16 mouse cellular contexts compared by ENCODE assay signal in the genomic region with DNA sequence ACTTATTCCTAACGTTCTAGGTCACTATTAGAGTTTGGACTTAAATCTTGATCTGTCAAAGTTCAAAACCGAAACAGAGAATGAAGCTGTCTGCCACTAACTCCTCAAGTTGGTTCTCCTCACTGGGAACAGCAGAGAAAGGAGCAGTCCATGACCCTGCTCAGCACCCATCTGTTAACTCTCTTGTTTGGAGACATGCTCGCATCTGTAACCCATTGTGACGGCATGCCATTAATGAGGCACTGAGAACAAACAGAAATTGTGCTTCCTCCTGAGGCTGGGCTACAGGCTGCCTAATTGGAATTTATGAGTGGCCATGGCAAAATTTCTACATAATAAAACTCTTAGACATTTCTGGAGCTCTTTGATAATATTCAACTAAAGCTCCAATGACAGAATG.
DNase-seq lines count a peak whose midpoint lies in the region; ATAC-seq and TF ChIP-seq lines count a peak whose summit lies in the region.
"Had no signal": no experiment of that assay in that cellular context is flagged by ENCODE, and none has a peak within 500 bp of the region (broad histone marks: within the 10 kb centered on the region; RNA-seq: fewer than 3 reads in every experiment).

No protein-coding gene starts in this region.

- no peaks in the 10 kb centered on the region for H3K4me1 ChIP-seq in kidney, postnatal 0 days (replicated peaks; ENCODE audit: insufficient read depth, low read length)
- peaks cover 33% of the 10 kb centered on the region for H3K4me1 ChIP-seq in limb, embryonic 13.5 days
- no peaks in the 10 kb centered on the region for H3K4me1 ChIP-seq in intestine, postnatal 0 days (replicated peaks; ENCODE audit: control insufficient read depth, insufficient read depth, low read length)

- H3K27ac ChIP-seq in kidney, postnatal 0 days: no peak overlapping the region
- peak overlapping the region; percentile 8; the same call in 1 of the 2 replicates for H3K27ac ChIP-seq in limb, embryonic 13.5 days
- H3K27ac ChIP-seq in intestine, postnatal 0 days (ENCODE audit: low read depth, low read length): no peak overlapping the region
- H3K27ac ChIP-seq: liver, embryonic 14.5 days; neural tube, embryonic 12.5 days had no signal

- no peaks in the 10 kb centered on the region for H3K27me3 ChIP-seq in kidney, postnatal 0 days (ENCODE audit: insufficient read depth, low read length)
- H3K27me3 ChIP-seq in limb, embryonic 13.5 days: no peaks in the 10 kb centered on the region
- H3K27me3 ChIP-seq in intestine, postnatal 0 days (replicated peaks; ENCODE audit: control insufficient read depth, insufficient read depth, low read length): no peaks in the 10 kb centered on the region
- H3K27me3 ChIP-seq: neural tube, embryonic 12.5 days had no signal

- no peak overlapping the region for H3K4me3 ChIP-seq in kidney, postnatal 0 days (replicated peaks; ENCODE audit: low read depth, low read length)
- no peak overlapping the region for H3K4me3 ChIP-seq in limb, embryonic 13.5 days
- no peak overlapping the region for H3K4me3 ChIP-seq in intestine, postnatal 0 days (ENCODE audit: low read depth, low read length)
- H3K4me3 ChIP-seq: neural tube, embryonic 12.5 days had no signal

- intact Hi-C loops in left cerebral cortex, postnatal 4 days (cut with DNase I): no loop called here

- DNase-seq in kidney, postnatal 0 days (ENCODE audit: low spot score): peak; percentile 41
- no peak for DNase-seq in kidney, adult 9 months
- peak; percentile 5 for DNase-seq in NIH3T3 (ENCODE audit: low read depth)
- DNase-seq in embryo, embryonic 9.5 days (ENCODE audit: extremely low spot score): peak; percentile 19
- no peak for DNase-seq in cerebellum, adult 9-11 months
- DNase-seq in left cerebral cortex, postnatal 4 days: no peak
- DNase-seq: cerebellum, adult 11-12 months; gastrocnemius, postnatal 10 days; heart, postnatal 36 days; midbrain, embryonic 14.5 days had no signal

- no peak overlapping the region for H3K9ac ChIP-seq in kidney, postnatal 0 days (ENCODE audit: low read depth, low read length)
- no peak overlapping the region for H3K9ac ChIP-seq in limb, embryonic 13.5 days
- no peak overlapping the region for H3K9ac ChIP-seq in intestine, postnatal 0 days (ENCODE audit: low read depth, low read length)
- H3K9ac ChIP-seq: liver, embryonic 14.5 days; neural tube, embryonic 12.5 days had no signal

- 56% methylated on average over 4 of the region's 4 CpGs for WGBS in kidney, postnatal 0 days
- 19% methylated on average over 4 of the region's 4 CpGs for whole genome bisulfite sequencing in limb, embryonic 13.5 days
- WGBS in intestine, postnatal 0 days: 51% methylated on average over 4 of the region's 4 CpGs

- no peaks in the 10 kb centered on the region for H3K9me3 ChIP-seq in kidney, postnatal 0 days (replicated peaks; ENCODE audit: low read length)
- H3K9me3 ChIP-seq in limb, embryonic 13.5 days: no peaks in the 10 kb centered on the region
- no peaks in the 10 kb centered on the region for H3K9me3 ChIP-seq in intestine, postnatal 0 days (ENCODE audit: control insufficient read depth)
- H3K9me3 ChIP-seq: neural tube, embryonic 12.5 days had no signal

- no peak for ATAC-seq in kidney, postnatal 0 days (replicated peaks; ENCODE audit: low FRiP score, low read depth)
- peak; percentile 58 for ATAC-seq in limb, embryonic 13.5 days (ENCODE audit: low FRiP score, low read depth)
- ATAC-seq in intestine, postnatal 0 days: no peak
- ATAC-seq: activated CD4-positive, CD25-positive, alpha-beta regulatory T cell, adult 4 months had no signal

- H3K4me2 ChIP-seq in kidney, postnatal 0 days (ENCODE audit: low read length): no peak overlapping the region
- H3K4me2 ChIP-seq in limb, embryonic 13.5 days (replicated peaks): no peak overlapping the region
- H3K4me2 ChIP-seq in intestine, postnatal 0 days (replicated peaks; ENCODE audit: low read depth): no peak overlapping the region
- H3K4me2 ChIP-seq: neural tube, embryonic 12.5 days had no signal

- no peaks in the 10 kb centered on the region for H3K36me3 ChIP-seq in kidney, postnatal 0 days (ENCODE audit: insufficient read depth, low read length)
- no peaks in the 10 kb centered on the region for H3K36me3 ChIP-seq in limb, embryonic 13.5 days
- H3K36me3 ChIP-seq in intestine, postnatal 0 days (ENCODE audit: control insufficient read depth, insufficient read depth): no peaks in the 10 kb centered on the region
- H3K36me3 ChIP-seq: G1E; neural tube, embryonic 12.5 days had no signal

- no peak for TF ChIP-seq CTCF in kidney, postnatal 0 days (IDR thresholded peaks at IDR 0.05; ENCODE audit: low read depth)
- no peak for TF ChIP-seq CTCF in intestine, postnatal 0 days (IDR thresholded peaks at IDR 0.05; ENCODE audit: low read depth)

Comparison
In these comparisons a context has a peak if more than half of its experiments do, and no peak if none do; other contexts are left out.
1. DNase-seq: peak in kidney, postnatal 0 days (single experiment), NIH3T3 (single experiment) and embryo, embryonic 9.5 days (single experiment); none in kidney, adult 9 months (single experiment), cerebellum, adult 9-11 months (single experiment) and left cerebral cortex, postnatal 4 days (single experiment).